Mouse (Mus musculus) testis, postnatal 14 days (tissue): Measurements from ENCODE around the gene Rassf2.
A peak's percentile ranks its signal among the peaks of the same experiment; 100 is the strongest.

Experiments used
- DNase-seq: peaks from one replicate; pipeline ENCODE4 v3.0.0; 2021; ENCODE audit warnings: low spot score

Rassf2 gene

GRCm38 (mm10) chr2:132034590-132035469 is 4.8 kb upstream of the Rassf2 start:
- no peak for DNase-seq

GRCm38 (mm10) chr2:132031364-132032095 is 1.5 kb upstream of the Rassf2 start:
- DNase-seq = no peak

GRCm38 (mm10) chr2:132030418-132031363 is 633 bp upstream of the Rassf2 start:
- peak; percentile 79 for DNase-seq

- no peak for DNase-seq
These were observed 1.0 kb downstream of the Rassf2 start for GRCm38 (mm10) chr2:132028894-132029605.

GRCm38 (mm10) chr2:132028107-132028506 is 2.0 kb downstream of the Rassf2 start:
- DNase-seq = no peak

- DNase-seq = peak; percentile 28
These were observed 2.7 kb downstream of the Rassf2 start for GRCm38 (mm10) chr2:132027366-132027765.

- DNase-seq = no peak
These were observed 6.0 kb downstream of the Rassf2 start for GRCm38 (mm10) chr2:132024028-132024427.

GRCm38 (mm10) chr2:132022621-132023020 is 7.4 kb downstream of the Rassf2 start:
- DNase-seq = no peak

- no peak for DNase-seq
These were observed 8.4 kb downstream of the Rassf2 start for GRCm38 (mm10) chr2:132021616-132022015.

GRCm38 (mm10) chr2:132020991-132021541 is 9.0 kb downstream of the Rassf2 start:
- no peak for DNase-seq

- no peak for DNase-seq
These were observed 9.6 kb downstream of the Rassf2 start for GRCm38 (mm10) chr2:132020420-132020819.

GRCm38 (mm10) chr2:132019372-132019811 is 10.7 kb downstream of the Rassf2 start:
- no peak for DNase-seq

GRCm38 (mm10) chr2:132018156-132018555 is 11.9 kb downstream of the Rassf2 start:
- no peak for DNase-seq

- DNase-seq = no peak
These were observed 12.4 kb downstream of the Rassf2 start for GRCm38 (mm10) chr2:132017611-132018010.

- no peak for DNase-seq
These were observed 14.0 kb downstream of the Rassf2 start for GRCm38 (mm10) chr2:132016034-132016433.

- DNase-seq = no peak
These were observed 16.9 kb downstream of the Rassf2 start for GRCm38 (mm10) chr2:132013152-132013551.

GRCm38 (mm10) chr2:132010781-132011180 is 19.3 kb downstream of the Rassf2 start:
- no peak for DNase-seq

GRCm38 (mm10) chr2:132008186-132008585 is 21.9 kb downstream of the Rassf2 start:
- DNase-seq = no peak

- no peak for DNase-seq
These were observed 22.6 kb downstream of the Rassf2 start for GRCm38 (mm10) chr2:132007475-132007819.

GRCm38 (mm10) chr2:132006561-132007474 is 23.2 kb downstream of the Rassf2 start:
- peak; percentile 62 for DNase-seq
